Mouse (Mus musculus) liver, adult 2 months (tissue): ENCODE results near the gene Zfp523. TPM values are rescaled to one million over a fixed set of nuclear protein-coding genes. Genes with fewer than 3 reads are reported as not detected.
"Not testable (repeated sequence)": the region's sequence is repeated elsewhere in the genome, so short reads cannot be mapped to it uniquely, and the experiment has no call there.

Source experiments
- DNase-seq: peaks from one replicate; pipeline ENCODE4 v3.0.0-alpha.2; 2011; ENCODE audit warnings: low read depth, low spot score; ENCODE audit errors: extremely low read depth
- H3K27ac ChIP-seq: fragments of 200-500 bp; replicated peaks from 2 replicates; pipeline ENCODE4 v1.5.1; 2012; ENCODE audit warnings: low read depth, mild to moderate bottlenecking, control low read depth, inconsistent platforms, low read length; ENCODE audit not compliant: insufficient read depth
- H3K27me3 ChIP-seq: fragments of 200-500 bp; 2 replicates; pipeline ENCODE4 v1.6.1; 2012; ENCODE audit warnings: mild to moderate bottlenecking, moderate library complexity, low read length, inconsistent platforms; ENCODE audit not compliant: control insufficient read depth, insufficient read depth
- H3K36me3 ChIP-seq: fragments of 200-500 bp; 2 replicates; pipeline ENCODE4 v1.6.1; 2012; ENCODE audit warnings: low read length, inconsistent platforms; ENCODE audit not compliant: control insufficient read depth, insufficient read depth
- H3K4me1 ChIP-seq: fragments of 200-500 bp; 2 replicates; pipeline ENCODE4 v1.6.1; 2011; ENCODE audit warnings: low read length; ENCODE audit not compliant: control insufficient read depth, insufficient read depth
- H3K4me3 ChIP-seq: fragments of 200-500 bp; 2 replicates; pipeline ENCODE4 v1.5.1; 2011; ENCODE audit warnings: low read depth, mild to moderate bottlenecking, control low read depth, low read length, moderate library complexity; ENCODE audit not compliant: insufficient read depth
- H3K79me2 ChIP-seq: fragments of 200-500 bp; 2 replicates; pipeline ENCODE4 v1.6.1; 2012; ENCODE audit warnings: inconsistent platforms, mild to moderate bottlenecking, low read length, moderate library complexity; ENCODE audit not compliant: control insufficient read depth, insufficient read depth
- H3K9ac ChIP-seq: fragments of 200-500 bp; 2 replicates; pipeline ENCODE4 v1.6.1; 2012; ENCODE audit warnings: low read depth, mild to moderate bottlenecking, control low read depth, inconsistent platforms, low read length
- CTCF ChIP-seq: fragments of 200-500 bp; IDR thresholded peaks from 2 replicates; pipeline ENCODE4 v1.5.1; 2011; ENCODE audit warnings: low read depth, low read length, control low read depth
- POLR2A ChIP-seq: fragments of 200-500 bp; IDR thresholded peaks from 2 replicates; pipeline ENCODE4 v1.6.1; 2011; ENCODE audit warnings: low read length, control low read depth; ENCODE audit not compliant: insufficient read depth; ENCODE audit errors: extremely low read depth
- WGBS: fragments of 180-500 bp; shearing (Covaris S2); methylation state at CpG from one replicate; pipeline ENCODE4 v1.1.7; 2018; 5-methylcytosine and 5-hydroxymethylcytosine counted together
- polyA plus RNA-seq: library from polyadenylated mRNA; depleted of rRNA; stranded (reverse); fragments of >200 nt; gene quantifications from 2 replicates; pipeline ENCODE4 v1.2.3, GENCODE M21; 2012
- total RNA-seq: library from RNA; depleted of rRNA; stranded (reverse); fragments of >200 nt; gene quantifications from 2 replicates; pipeline ENCODE4 v1.2.3, GENCODE M21; 2014

Zfp523 gene
- total and polyA plus RNA-seq, 2 experiments: 10.4 to 33.6 TPM

DNA sequence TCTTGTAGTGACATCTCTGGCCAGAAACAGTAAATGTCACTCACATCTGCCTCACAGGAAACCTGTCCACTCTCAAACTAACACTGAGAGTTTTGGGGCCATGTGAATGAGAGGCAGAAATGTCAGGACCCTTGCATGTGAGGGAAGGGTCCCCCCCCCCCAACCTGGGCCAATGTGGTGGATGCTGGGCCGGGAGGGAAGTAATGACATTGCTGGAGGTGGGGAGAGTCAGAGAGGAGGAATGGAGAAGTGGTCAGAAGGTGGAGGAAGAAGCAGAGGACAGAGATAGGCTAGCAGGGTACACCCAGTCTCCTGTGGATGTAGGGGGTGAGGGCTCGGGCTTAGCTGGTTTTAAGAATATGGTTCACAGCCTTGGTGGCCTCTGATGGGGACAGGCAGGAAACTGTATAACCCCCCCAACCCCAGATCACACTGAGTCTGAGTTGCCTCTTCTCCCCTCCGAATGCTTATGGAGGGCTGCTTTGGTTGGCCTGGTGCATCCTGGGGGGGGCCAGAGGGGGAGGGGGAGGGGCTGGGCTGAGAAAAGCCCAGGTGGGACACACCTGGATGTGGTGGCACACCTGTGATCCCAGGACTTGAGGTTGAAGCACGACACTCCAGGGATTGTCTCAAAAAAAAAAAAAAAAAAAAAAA lies 32.7 kb downstream of the Zfp523 start:
- no peaks in the 10 kb centered on the region for H3K4me1 ChIP-seq
- no peaks in the 10 kb centered on the region for H3K79me2 ChIP-seq
- no peak for TF ChIP-seq POLR2A
- TF ChIP-seq CTCF: no peak
- no peak for DNase-seq
- no peaks in the 10 kb centered on the region for H3K27me3 ChIP-seq
- H3K9ac ChIP-seq: no peak overlapping the region
- no peak overlapping the region for H3K27ac ChIP-seq
- H3K4me3 ChIP-seq: no peak overlapping the region
- 72% methylated on average over 4 of the region's 4 CpGs for WGBS
- H3K36me3 ChIP-seq: no peaks in the 10 kb centered on the region

GRCm38 (mm10) chr17:28211921-28212341 lies 35.0 kb downstream of the Zfp523 start:
- Histone ChIP-seq H3K27me3 (no peaks in the 10 kb centered on the region), H3K36me3 (no peaks in the 10 kb centered on the region), H3K79me2 (no peaks in the 10 kb centered on the region), H3K9ac (no peak overlapping the region), H3K4me1 (no peaks in the 10 kb centered on the region), H3K4me3 (no peak overlapping the region), H3K27ac (no peak overlapping the region)
- TF ChIP-seq CTCF (no peak), POLR2A (no peak)
- WGBS: 79% methylated on average over 6 of the region's 6 CpGs
- no peak for DNase-seq

- H3K4me3 ChIP-seq: no peak overlapping the region
- H3K27ac ChIP-seq: no peak overlapping the region
- no peak for DNase-seq
- 57% methylated on average over 9 of the region's 9 CpGs for WGBS
- no peak overlapping the region for H3K9ac ChIP-seq
- TF ChIP-seq POLR2A (no peak), CTCF (no peak)
- H3K79me2 ChIP-seq: no peaks in the 10 kb centered on the region
- no peaks in the 10 kb centered on the region for H3K27me3 ChIP-seq
- no peaks in the 10 kb centered on the region for H3K36me3 ChIP-seq
- no peaks in the 10 kb centered on the region for H3K4me1 ChIP-seq
These were observed 35.5 kb downstream of the Zfp523 start for GRCm38 (mm10) chr17:28212391-28212790.

- H3K36me3 ChIP-seq: no peaks in the 10 kb centered on the region
- no peak for DNase-seq
- H3K4me1 ChIP-seq: no peaks in the 10 kb centered on the region
- H3K9ac ChIP-seq: no peak overlapping the region
- 30% methylated on average over 4 of the region's 4 CpGs for WGBS
- no peak overlapping the region for H3K4me3 ChIP-seq
- H3K27ac ChIP-seq: no peak overlapping the region
- no peaks in the 10 kb centered on the region for H3K79me2 ChIP-seq
- TF ChIP-seq CTCF: peak; percentile 48
- TF ChIP-seq POLR2A: no peak
- no peaks in the 10 kb centered on the region for H3K27me3 ChIP-seq
These were observed 36.3 kb downstream of the Zfp523 start for GRCm38 (mm10) chr17:28213236-28213635.

DNA sequence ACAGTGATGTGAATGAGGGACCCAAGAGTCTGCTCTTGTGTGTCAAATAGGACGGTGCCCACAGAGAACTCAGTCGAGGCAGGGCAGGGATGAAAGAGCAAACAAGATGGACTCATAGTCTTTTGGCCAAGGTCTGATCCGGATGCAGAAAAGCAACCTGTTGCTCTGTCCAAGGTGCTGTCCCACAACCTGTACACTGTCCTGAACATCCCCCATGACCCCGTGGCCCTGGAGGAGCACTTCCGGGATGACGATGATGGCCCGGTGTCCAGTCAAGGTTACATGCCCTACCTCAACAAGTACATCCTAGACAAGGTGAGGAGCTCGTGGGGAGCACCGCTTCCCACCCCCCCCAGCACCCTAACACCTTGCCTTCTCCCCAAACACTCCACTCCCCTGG lies 39.9 kb downstream of the Zfp523 start:
- H3K9ac ChIP-seq: no peak overlapping the region
- no peak overlapping the region for H3K27ac ChIP-seq
- no peak overlapping the region for H3K4me3 ChIP-seq
- H3K4me1 ChIP-seq: no peaks in the 10 kb centered on the region
- no peaks in the 10 kb centered on the region for H3K27me3 ChIP-seq
- H3K36me3 ChIP-seq: no peaks in the 10 kb centered on the region
- no peaks in the 10 kb centered on the region for H3K79me2 ChIP-seq
- no peak for DNase-seq
- no peak for TF ChIP-seq CTCF
- TF ChIP-seq POLR2A: no peak
- WGBS: 71% methylated on average over 9 of the region's 9 CpGs

GRCm38 (mm10) chr17:28217721-28218649 lies 41.1 kb downstream of the Zfp523 start:
- Histone ChIP-seq H3K36me3 (no peaks in the 10 kb centered on the region), H3K79me2 (no peaks in the 10 kb centered on the region), H3K4me3 (no peak overlapping the region), H3K4me1 (no peaks in the 10 kb centered on the region), H3K9ac (no peak overlapping the region), H3K27ac (no peak overlapping the region), H3K27me3 (no peaks in the 10 kb centered on the region)
- no peak for DNase-seq
- 32% methylated on average over 23 of the region's 23 CpGs for WGBS
- no peak for TF ChIP-seq POLR2A
- no peak for TF ChIP-seq CTCF

DNA sequence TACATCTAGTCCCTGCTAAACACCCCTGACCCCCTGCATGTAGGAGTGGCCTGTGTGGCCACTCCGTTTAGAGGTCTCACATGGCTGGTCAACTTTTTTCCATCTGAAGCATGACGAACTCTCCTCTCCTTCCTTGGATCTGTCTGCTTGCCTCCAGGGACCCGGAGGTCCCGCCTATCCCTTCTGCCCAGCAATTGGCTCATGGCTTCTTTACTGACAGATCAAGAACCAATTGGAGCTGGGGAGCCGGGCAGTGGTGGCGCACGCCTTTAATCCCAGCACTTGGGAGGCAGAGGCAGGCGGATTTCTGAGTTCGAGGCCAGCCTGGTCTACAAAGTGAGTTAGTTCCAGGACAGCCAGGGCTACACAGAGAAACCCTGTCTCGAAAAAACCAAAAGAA lies 45.5 kb downstream of the Zfp523 start:
- H3K27ac ChIP-seq, H3K9ac ChIP-seq, H3K4me1 ChIP-seq, H3K4me3 ChIP-seq, H3K27me3 ChIP-seq, H3K36me3 ChIP-seq, H3K79me2 ChIP-seq, DNase-seq: not testable (repeated sequence)
- WGBS: 93% methylated on average over 10 of the region's 10 CpGs
